Mouse (Mus musculus): Measurements from ENCODE around the gene Itgb5. TPM values are rescaled to one million over a fixed set of nuclear protein-coding genes. Genes with fewer than 3 reads are reported as not detected.

The Itgb5 gene
- polyA plus RNA-seq, 1 experiment from 2014 or later, result 21.3 TPM

DNA sequence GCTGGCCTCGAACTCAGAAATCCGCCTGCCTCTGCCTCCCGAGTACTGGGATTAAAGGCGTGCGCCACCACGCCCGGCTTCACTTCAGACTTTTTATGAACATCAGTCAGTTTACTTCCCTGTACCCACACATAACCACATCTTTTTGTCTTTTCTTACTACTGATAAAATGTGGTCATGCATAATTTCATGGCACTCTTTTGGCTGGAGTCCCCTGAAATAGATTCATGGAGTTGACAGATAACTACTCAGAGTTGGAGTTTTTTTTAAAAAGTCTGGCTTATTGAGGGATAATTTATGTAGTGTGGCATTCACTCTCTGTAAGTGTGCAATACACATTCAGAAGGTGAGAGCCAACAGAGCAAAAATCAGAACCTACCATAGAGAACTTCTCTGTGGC, 67.3 kb downstream of the Itgb5 start:
- Histone ChIP-seq H3K9ac (no peak overlapping the region), H3K9me3 (no peaks in the 10 kb centered on the region), H3K36me3 (no peaks in the 10 kb centered on the region), H3K27me3 (no peaks in the 10 kb centered on the region), H3K27ac (replicated peaks) (no peak overlapping the region), H3K4me3 (no peak overlapping the region), H3K4me2 (no peak overlapping the region), H3K4me1 (replicated peaks) (peaks cover 9% of the 10 kb centered on the region)
- 98% methylated on average over 7 of the region's 7 CpGs for WGBS
- ATAC-seq (ENCODE audit: low FRiP score, low read depth), result no peak

GRCm38 (mm10) chr16:33903664-33904441, 74.4 kb downstream of the Itgb5 start:
- 57% methylated on average over 11 of the region's 11 CpGs for WGBS
- Histone ChIP-seq H3K9me3 (no peaks in the 10 kb centered on the region), H3K27ac (replicated peaks) (no peak overlapping the region), H3K4me1 (replicated peaks) (0 out of 2 replicates have a peak, but pooled peaks cover 4% of the 10 kb centered on the region), H3K9ac (no peak overlapping the region), H3K27me3 (no peaks in the 10 kb centered on the region), H3K36me3 (no peaks in the 10 kb centered on the region), H3K4me3 (no peak overlapping the region), H3K4me2 (no peak overlapping the region)
- no peak for ATAC-seq (ENCODE audit: low FRiP score, low read depth)

- Histone ChIP-seq H3K9ac (no peak overlapping the region), H3K36me3 (no peaks in the 10 kb centered on the region), H3K4me2 (no peak overlapping the region), H3K27me3 (no peaks in the 10 kb centered on the region), H3K4me1 (replicated peaks) (0 out of 2 replicates have a peak, but pooled peaks cover 4% of the 10 kb centered on the region), H3K9me3 (no peaks in the 10 kb centered on the region), H3K4me3 (no peak overlapping the region), H3K27ac (replicated peaks) (no peak overlapping the region)
- WGBS, result 75% methylated on average over 5 of the region's 5 CpGs
- ATAC-seq (ENCODE audit: low FRiP score, low read depth), result no peak
These were observed 75.1 kb downstream of the Itgb5 start for GRCm38 (mm10) chr16:33904553-33904952.

DNA sequence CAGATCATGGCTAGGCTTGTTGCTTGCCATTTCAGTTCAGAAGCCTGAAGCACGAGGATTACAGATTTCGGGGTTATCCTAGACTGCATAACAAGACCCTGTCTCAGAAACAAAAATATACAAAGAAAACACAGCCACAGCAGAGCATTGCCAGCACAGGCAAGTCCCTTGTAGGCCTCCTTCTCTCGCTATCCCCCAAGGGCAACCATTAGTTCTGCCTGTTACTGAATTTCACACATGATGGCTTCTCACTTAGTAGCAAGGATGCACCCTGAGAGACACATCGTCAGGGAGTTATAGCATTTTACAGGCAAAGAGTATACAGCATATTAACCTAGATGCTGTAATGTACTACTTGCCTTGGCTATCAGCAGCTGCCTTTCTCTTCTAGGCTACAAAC, 78.8 kb downstream of the Itgb5 start:
- no peak for ATAC-seq (ENCODE audit: low FRiP score, low read depth)
- Histone ChIP-seq H3K4me1 (replicated peaks) (0 out of 2 replicates have a peak, but pooled peaks cover 4% of the 10 kb centered on the region), H3K9me3 (no peaks in the 10 kb centered on the region), H3K9ac (no peak overlapping the region), H3K36me3 (no peaks in the 10 kb centered on the region), H3K4me2 (no peak overlapping the region), H3K27me3 (no peaks in the 10 kb centered on the region), H3K27ac (replicated peaks) (no peak overlapping the region), H3K4me3 (no peak overlapping the region)
- WGBS, result 31% methylated on average over 4 of the region's 4 CpGs

DNA sequence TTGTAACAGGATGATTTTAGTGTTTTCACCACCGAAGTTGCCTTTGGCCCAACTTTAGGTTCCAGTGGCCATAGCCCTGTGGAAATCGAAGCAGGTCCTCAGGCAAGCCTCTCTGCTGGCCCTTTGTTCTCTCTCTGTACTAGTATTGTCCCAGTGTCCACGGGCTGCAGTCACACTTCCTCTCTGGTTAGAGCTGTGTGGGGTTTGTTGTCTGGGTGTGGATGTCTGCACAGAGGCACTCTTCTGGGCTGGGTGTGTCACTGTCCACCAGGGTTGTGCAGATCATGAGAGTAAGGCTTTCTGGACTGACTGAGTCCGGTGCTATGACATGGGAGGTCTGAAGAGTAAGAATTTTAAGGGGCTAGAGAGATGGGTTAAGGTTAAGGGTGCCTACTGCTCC, 85.5 kb downstream of the Itgb5 start:
- WGBS, result 70% methylated on average over 4 of the region's 4 CpGs
- H3K4me2 ChIP-seq, result no peak overlapping the region
- H3K9me3 ChIP-seq, result no peaks in the 10 kb centered on the region
- H3K27me3 ChIP-seq, result no peaks in the 10 kb centered on the region
- no peak for ATAC-seq (ENCODE audit: low FRiP score, low read depth)
- no peak overlapping the region for H3K27ac ChIP-seq (replicated peaks)
- no peak overlapping the region for H3K9ac ChIP-seq
- H3K36me3 ChIP-seq, result no peaks in the 10 kb centered on the region
- no peak overlapping the region for H3K4me3 ChIP-seq
- H3K4me1 ChIP-seq (replicated peaks), result peaks cover 10% of the 10 kb centered on the region; the same call in 1 of the 2 replicates

- ATAC-seq (ENCODE audit: low FRiP score, low read depth), result peak; percentile 82
- no peak overlapping the region for H3K9ac ChIP-seq
- H3K4me3 ChIP-seq, result no peak overlapping the region
These were observed 87.2 kb downstream of the Itgb5 start for GRCm38 (mm10) chr16:33916473-33917251.

GRCm38 (mm10) chr16:33917390-33917789, 87.9 kb downstream of the Itgb5 start:
- H3K4me3 ChIP-seq, result no peak overlapping the region
- H3K27me3 ChIP-seq, result no peaks in the 10 kb centered on the region
- H3K27ac ChIP-seq (replicated peaks), result peak overlapping the region; percentile 48; the same call in 1 of the 2 replicates
- no peaks in the 10 kb centered on the region for H3K9me3 ChIP-seq
- ATAC-seq (ENCODE audit: low FRiP score, low read depth), result no peak
- WGBS, result 60% methylated on average over 5 of the region's 5 CpGs
- H3K9ac ChIP-seq, result no peak overlapping the region
- H3K4me2 ChIP-seq, result no peak overlapping the region
- no peaks in the 10 kb centered on the region for H3K36me3 ChIP-seq
- peaks cover 15% of the 10 kb centered on the region; the same call in 1 of the 2 replicates for H3K4me1 ChIP-seq (replicated peaks)

More at GRCm38 (mm10) chr16:33916473-33917251, 87.2 kb downstream of the Itgb5 start:
- 55% methylated on average over 12 of the region's 12 CpGs for WGBS
- no peak overlapping the region for H3K4me2 ChIP-seq
- H3K4me1 ChIP-seq (replicated peaks), result peaks cover 10% of the 10 kb centered on the region; the same call in 1 of the 2 replicates
- H3K27me3 ChIP-seq, result no peaks in the 10 kb centered on the region
- H3K9me3 ChIP-seq, result no peaks in the 10 kb centered on the region
- H3K36me3 ChIP-seq, result no peaks in the 10 kb centered on the region
- H3K27ac ChIP-seq (replicated peaks), result peak overlapping the region; percentile 48; the same call in 1 of the 2 replicates

- H3K27ac ChIP-seq (replicated peaks), result no peak overlapping the region
- no peak overlapping the region for H3K9ac ChIP-seq
- no peaks in the 10 kb centered on the region for H3K27me3 ChIP-seq
- H3K4me2 ChIP-seq, result no peak overlapping the region
- no peak for ATAC-seq (ENCODE audit: low FRiP score, low read depth)
- no peak overlapping the region for H3K4me3 ChIP-seq
- 89% methylated on average over 5 of the region's 5 CpGs for WGBS
- H3K9me3 ChIP-seq, result no peaks in the 10 kb centered on the region
- peaks cover 16% of the 10 kb centered on the region; the same call in 1 of the 2 replicates for H3K4me1 ChIP-seq (replicated peaks)
- no peaks in the 10 kb centered on the region for H3K36me3 ChIP-seq
These were observed 88.5 kb downstream of the Itgb5 start for GRCm38 (mm10) chr16:33917926-33918325.

DNA sequence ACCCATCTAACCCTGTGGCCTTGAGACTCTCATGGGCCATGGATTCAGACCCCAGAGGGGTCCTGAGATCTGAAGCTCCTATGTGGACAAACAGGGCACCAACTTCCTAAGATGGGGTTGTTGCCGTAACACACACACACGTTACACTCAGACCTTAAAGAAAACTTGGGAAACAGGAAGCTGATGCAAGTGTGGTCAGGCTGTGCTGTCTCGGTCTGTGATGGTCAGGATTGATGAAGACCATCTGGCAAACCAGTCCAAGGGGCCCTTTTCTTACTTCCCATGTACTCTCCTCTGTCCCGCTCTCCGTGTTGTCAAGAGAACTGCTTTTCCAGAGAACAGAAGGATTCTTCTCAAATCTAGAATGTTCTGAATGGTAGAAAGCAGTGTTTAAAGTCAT, 92.0 kb downstream of the Itgb5 start:
- peak overlapping the region; percentile 30; the same call in 1 of the 2 replicates for H3K27ac ChIP-seq (replicated peaks)
- 91% methylated on average over 5 of the region's 5 CpGs for whole genome bisulfite sequencing

DNA sequence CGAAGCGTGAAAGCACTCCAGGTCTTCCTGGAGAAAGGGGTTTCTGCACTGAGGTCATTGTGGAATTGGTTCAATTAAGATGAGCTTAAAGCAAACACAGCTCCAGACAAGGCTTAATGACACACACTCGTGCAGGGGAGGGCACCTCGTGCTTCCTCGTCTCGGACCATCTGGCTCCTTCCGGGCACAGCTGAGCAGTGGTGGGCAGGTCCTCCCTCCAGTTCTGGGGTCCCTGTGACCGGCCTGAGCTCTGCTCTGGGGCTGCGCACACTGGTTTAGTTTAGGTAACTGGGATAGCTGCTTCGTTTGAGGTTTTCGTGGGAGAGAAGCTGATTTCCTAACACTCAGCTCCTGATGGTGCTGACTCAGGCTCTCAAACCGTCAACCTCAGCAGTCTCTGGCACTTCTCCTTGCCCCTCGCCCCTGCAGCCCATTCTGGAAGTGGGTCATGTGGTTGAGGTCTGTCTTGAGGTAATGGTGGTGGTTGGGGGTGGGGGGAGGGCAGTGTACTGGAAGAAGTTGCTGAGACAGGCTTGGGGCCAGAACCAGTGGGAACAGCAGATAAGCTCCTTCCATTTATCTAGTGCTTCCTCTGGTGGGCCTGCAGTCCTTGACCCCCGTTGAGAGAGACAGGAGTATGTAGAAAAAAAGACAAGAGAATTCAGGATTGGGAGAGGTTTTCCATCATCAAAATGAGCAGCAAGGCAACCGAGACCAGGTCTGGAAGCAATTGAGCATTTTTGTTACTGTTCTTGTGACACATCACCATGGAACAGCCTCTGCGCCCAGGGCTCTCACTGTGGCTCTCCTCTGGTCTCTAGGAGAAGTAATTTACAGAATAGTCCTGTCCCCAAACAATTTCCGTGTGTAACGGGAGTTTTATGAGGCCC, 92.9 kb downstream of the Itgb5 start:
- 46% methylated on average over 18 of the region's 18 CpGs for WGBS
- Histone ChIP-seq H3K9ac (no peak overlapping the region), H3K36me3 (no peaks in the 10 kb centered on the region), H3K27me3 (no peaks in the 10 kb centered on the region), H3K4me2 (0 out of 2 replicates have a peak overlapping the region, but pooled peaks have one; percentile 16), H3K9me3 (no peaks in the 10 kb centered on the region), H3K4me3 (no peak overlapping the region), H3K27ac (replicated peaks) (peak overlapping the region; percentile 30; the same call in 1 of the 2 replicates), H3K4me1 (replicated peaks) (peaks cover 9% of the 10 kb centered on the region; the same call in 1 of the 2 replicates)
- ATAC-seq (ENCODE audit: low FRiP score, low read depth), result peak; percentile 80

More for the DNA sequence above, 92.0 kb downstream of the Itgb5 start:
- Histone ChIP-seq H3K4me1 (replicated peaks) (peaks cover 16% of the 10 kb centered on the region; the same call in 1 of the 2 replicates), H3K9ac (no peak overlapping the region), H3K9me3 (no peaks in the 10 kb centered on the region), H3K27me3 (no peaks in the 10 kb centered on the region), H3K4me3 (no peak overlapping the region), H3K4me2 (no peak overlapping the region), H3K36me3 (no peaks in the 10 kb centered on the region)
- no peak for ATAC-seq (ENCODE audit: low FRiP score, low read depth)

DNA sequence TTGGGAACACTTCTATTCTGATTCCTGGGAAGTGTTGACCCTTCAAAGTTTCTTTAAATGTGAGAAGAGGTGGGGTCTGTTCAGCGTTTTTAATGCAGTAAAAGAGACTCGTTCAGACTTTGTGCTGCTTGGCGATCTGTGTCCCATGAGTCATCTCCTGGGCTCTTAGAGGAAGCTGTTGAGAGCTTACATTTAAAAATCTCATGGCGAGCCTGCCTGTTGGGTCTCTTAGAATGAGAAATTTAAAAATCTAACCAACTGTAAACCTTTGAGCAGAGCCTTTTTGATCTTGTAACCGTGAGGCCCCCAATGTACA, 93.5 kb downstream of the Itgb5 start:
- Histone ChIP-seq H3K36me3 (no peaks in the 10 kb centered on the region), H3K4me1 (replicated peaks) (peaks cover 6% of the 10 kb centered on the region; the same call in 1 of the 2 replicates), H3K4me2 (no peak overlapping the region), H3K9ac (no peak overlapping the region), H3K27me3 (no peaks in the 10 kb centered on the region), H3K4me3 (no peak overlapping the region), H3K27ac (replicated peaks) (no peak overlapping the region), H3K9me3 (no peaks in the 10 kb centered on the region)
- WGBS, result 69% methylated on average over 5 of the region's 5 CpGs
- ATAC-seq (ENCODE audit: low FRiP score, low read depth), result no peak
